Mouse (Mus musculus) urinary bladder, postnatal 14 days (tissue): ENCODE measurements at regions not wholly inside any gene's neighbourhood (a gene's known extent, or its start where the extent isn't known, plus 50 kb on each side); places are given as distances from the start of the nearest gene placed in this dataset.

ENCODE experiments used
- DNase-seq: peaks from one replicate; pipeline ENCODE4 v3.0.0; 2021; ENCODE audit warnings: low spot score

- no peak for DNase-seq
Measured at GRCm38 (mm10) chr9:67165486-67165885, 116.3 kb upstream of the Tpm1 start.

GRCm38 (mm10) chr9:67163746-67164145, 114.5 kb upstream of the Tpm1 start:
- no peak for DNase-seq

- no peak for DNase-seq
Measured at GRCm38 (mm10) chr9:67160785-67161455, 111.7 kb upstream of the Tpm1 start.

GRCm38 (mm10) chr9:67160350-67160749, 111.1 kb upstream of the Tpm1 start:
- no peak for DNase-seq

- peak; percentile 70 for DNase-seq
Measured at GRCm38 (mm10) chr9:67156590-67157259, 107.5 kb upstream of the Tpm1 start.

- no peak for DNase-seq
Measured at GRCm38 (mm10) chr9:67154062-67154461, 104.9 kb upstream of the Tpm1 start.

- no peak for DNase-seq
Measured at GRCm38 (mm10) chr9:67153333-67153732, 104.1 kb upstream of the Tpm1 start.

GRCm38 (mm10) chr9:67147656-67148055, 98.5 kb upstream of the Tpm1 start:
- no peak for DNase-seq

- DNase-seq = no peak
Measured at GRCm38 (mm10) chr9:67145392-67145791, 96.2 kb upstream of the Tpm1 start.

GRCm38 (mm10) chr9:67144511-67144910, 95.3 kb upstream of the Tpm1 start:
- DNase-seq = no peak

- peak; percentile 13 for DNase-seq
Measured at GRCm38 (mm10) chr9:67140319-67140887, 91.2 kb upstream of the Tpm1 start.

- DNase-seq = peak; percentile 55
Measured at GRCm38 (mm10) chr9:67137681-67138080, 88.5 kb upstream of the Tpm1 start.

GRCm38 (mm10) chr9:67137141-67137540, 87.9 kb upstream of the Tpm1 start:
- no peak for DNase-seq

- no peak for DNase-seq
Measured at GRCm38 (mm10) chr9:67136166-67136565, 87.0 kb upstream of the Tpm1 start.

GRCm38 (mm10) chr9:67134378-67134777, 85.2 kb upstream of the Tpm1 start:
- no peak for DNase-seq

- no peak for DNase-seq
Measured at GRCm38 (mm10) chr9:67132370-67132769, 83.2 kb upstream of the Tpm1 start.

GRCm38 (mm10) chr9:67130730-67131440, 81.7 kb upstream of the Tpm1 start:
- DNase-seq = no peak

GRCm38 (mm10) chr9:67129891-67130290, 80.7 kb upstream of the Tpm1 start:
- DNase-seq = no peak

- no peak for DNase-seq
Measured at GRCm38 (mm10) chr9:67129095-67129494, 79.9 kb upstream of the Tpm1 start.

GRCm38 (mm10) chr9:67121691-67122090, 72.5 kb upstream of the Tpm1 start:
- DNase-seq = no peak

- no peak for DNase-seq
Measured at GRCm38 (mm10) chr9:67118880-67119644, 69.9 kb upstream of the Tpm1 start.

- no peak for DNase-seq
Measured at GRCm38 (mm10) chr9:67118429-67118828, 69.2 kb upstream of the Tpm1 start.
